Mouse (Mus musculus) urinary bladder, postnatal 10 days (tissue): Measurements from ENCODE around the gene Lmbrd1.
"Not testable (repeated sequence)": the region's sequence is repeated elsewhere in the genome, so short reads cannot be mapped to it uniquely, and the experiment has no call there.

Source experiments
- DNase-seq: peaks from one replicate; pipeline ENCODE4 v3.0.0; 2022; ENCODE audit warnings: low spot score

Gene Lmbrd1

GRCm38 (mm10) chr1:24678205-24678917, at the start of gene Lmbrd1:
TSS of gene Lmbrd1 (plus strand) at chr1:24678630.
- peak; percentile 71 for DNase-seq

GRCm38 (mm10) chr1:24633553-24634132, 44.8 kb upstream of the Lmbrd1 start:
- DNase-seq: no peak

- DNase-seq: no peak
Measured at GRCm38 (mm10) chr1:24650100-24650499, 28.3 kb upstream of the Lmbrd1 start.

- DNase-seq: no peak
Measured at GRCm38 (mm10) chr1:24659914-24660313, 18.5 kb upstream of the Lmbrd1 start.

DNA sequence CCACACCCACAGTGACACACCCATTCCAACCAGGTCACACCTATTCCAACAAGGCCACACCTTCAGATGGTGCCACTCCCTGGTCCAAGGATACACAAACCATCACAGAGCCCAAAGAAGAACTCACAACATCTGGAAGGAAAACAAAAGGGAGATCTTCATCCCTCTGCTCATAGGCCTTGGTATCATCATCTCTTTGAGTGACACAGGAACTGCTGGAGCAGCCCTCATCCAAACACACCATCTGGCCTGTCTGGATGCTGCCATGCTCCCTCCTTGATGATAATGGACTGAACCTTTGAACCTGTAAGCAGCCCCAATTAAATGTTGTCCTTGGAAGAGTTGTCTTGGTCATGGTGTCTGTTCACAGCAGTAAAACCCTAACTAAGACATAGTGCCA, 17.8 kb upstream of the Lmbrd1 start:
- not testable (repeated sequence) for DNase-seq

DNA sequence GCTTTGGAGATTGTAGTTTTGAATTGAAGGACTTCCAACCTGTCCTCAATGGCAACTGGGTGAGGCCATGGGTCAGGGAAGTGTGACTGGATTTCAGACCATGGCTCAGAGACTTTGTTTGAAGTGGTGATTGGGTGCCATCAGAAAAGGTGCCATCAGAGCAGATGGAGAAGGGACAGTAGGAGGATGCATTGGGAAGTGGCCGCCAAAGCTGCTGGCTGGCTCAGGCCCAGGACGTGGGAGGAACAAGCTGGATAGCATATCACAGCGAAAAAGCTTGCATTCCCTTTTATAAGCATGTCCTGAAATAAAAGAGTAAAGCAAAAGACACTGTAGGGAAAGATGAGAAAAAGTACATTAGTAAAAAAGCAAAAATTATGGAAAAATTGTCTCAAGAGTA, 16.9 kb upstream of the Lmbrd1 start:
- no peak for DNase-seq

DNA sequence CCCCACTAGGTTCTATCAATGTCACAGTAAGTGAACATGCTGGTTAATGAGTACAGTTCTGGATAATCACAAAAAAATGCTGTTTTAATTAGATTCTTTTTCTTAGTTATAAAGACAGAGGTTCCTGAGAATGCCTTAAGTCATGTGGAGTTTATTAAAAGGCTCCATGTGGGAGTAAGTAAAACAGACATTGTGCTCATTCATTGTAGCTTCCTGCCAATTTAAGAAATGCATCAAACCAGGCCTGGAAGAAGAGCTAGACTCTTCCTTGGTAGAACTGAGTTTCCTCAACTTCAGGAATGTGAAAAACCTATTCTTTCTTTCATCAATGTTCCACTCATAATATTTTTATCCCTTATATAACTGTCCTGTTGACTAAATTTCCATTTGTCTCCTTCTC, 14.3 kb upstream of the Lmbrd1 start:
- no peak for DNase-seq

DNA sequence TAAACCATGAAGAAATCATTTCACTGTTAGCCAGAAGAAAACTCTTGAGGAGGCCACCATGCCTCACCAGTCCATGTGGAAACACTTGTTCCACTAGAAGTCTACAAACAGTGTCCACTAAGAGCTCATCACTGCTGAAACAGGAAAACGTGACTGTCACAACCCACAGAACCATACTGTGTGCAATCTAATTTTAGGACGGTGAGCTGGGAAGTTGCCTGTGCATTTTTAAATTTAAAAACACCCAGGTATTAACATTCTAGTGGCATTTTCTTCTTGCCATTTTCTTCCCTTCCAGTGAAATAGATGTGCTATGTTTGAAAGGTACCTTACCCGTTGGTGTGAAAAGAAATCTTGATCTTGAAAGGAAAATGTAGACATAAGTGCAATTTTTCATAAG, 5.2 kb upstream of the Lmbrd1 start:
- no peak for DNase-seq

DNA sequence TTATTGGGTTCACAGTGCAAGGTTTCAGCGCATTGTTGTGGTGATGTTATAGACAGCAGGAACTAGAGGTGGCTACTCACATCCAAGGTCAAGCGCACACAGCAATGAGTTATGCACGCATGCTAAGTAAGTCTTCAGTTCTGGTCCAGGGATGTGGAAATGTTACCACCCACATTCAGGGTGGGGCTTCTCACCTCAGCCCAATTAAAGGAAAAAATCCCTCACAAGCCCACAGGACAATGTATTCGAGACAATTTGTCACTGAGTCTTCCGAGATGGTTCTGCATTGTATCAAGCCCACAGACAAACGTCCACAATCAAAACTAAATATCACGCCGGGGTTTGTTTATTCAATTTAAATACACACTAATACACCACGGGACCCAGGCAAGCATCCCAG, 724 bp upstream of the Lmbrd1 start:
- DNase-seq: no peak

GRCm38 (mm10) chr1:24679071-24679470, 641 bp downstream of the Lmbrd1 start:
- no peak for DNase-seq

DNA sequence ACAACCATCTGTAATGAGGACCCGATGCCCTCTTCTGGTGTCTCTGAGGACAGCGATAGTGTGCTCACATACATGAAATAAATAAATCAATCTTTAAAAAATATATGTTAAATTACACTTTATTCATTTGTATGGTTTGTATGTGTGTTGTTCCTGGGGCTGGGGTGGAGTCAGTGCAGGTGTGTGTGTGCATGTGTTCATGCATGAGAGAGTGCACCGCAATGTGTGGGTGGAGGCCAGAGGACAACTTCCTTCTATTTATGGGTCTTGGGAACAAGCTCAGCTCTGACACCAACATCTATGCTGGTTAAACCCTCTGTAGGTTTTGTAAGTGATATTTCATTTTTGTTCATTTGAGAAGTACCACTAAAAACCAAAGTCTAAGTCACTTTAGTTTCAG, 2.6 kb downstream of the Lmbrd1 start:
- DNase-seq: no peak

DNA sequence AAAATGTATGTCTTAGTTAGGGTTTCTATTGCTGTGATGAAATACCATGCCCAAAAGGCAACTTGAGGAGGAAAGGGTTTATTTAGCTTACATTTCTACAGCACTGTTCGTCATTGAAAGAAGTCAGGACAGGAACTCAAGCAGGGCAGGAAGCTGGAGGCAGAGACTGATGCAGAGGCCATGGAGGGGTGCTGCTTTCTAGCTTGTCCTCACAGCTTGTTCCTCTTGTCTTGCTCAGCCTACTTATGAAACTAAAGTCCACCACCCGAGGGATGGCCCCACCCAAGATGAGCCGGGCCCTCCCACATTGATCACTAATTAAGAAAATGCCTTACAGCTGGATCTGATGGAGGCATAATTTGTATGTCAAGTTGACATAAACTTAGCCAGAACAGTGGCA, 3.5 kb downstream of the Lmbrd1 start:
- DNase-seq: no peak

DNA sequence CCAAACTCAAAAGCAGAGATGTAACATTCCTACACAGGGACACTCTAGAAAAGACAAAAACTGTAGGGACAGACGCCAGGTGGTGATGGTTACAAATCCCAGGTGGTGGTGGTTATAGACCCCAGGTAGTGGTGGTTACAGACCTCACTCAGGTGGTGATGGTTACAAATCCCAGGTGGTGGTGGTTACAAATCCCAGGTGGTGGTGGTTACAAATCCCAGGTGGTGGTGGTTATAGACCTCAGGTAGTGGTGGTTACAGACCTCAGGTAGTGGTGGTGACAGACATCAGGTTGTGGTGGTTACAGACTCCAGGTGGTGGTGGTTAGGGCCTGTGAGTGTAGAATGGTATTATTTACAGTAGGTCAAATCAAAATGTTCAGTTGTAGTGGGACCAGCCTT, 5.5 kb downstream of the Lmbrd1 start:
- DNase-seq: no peak

DNA sequence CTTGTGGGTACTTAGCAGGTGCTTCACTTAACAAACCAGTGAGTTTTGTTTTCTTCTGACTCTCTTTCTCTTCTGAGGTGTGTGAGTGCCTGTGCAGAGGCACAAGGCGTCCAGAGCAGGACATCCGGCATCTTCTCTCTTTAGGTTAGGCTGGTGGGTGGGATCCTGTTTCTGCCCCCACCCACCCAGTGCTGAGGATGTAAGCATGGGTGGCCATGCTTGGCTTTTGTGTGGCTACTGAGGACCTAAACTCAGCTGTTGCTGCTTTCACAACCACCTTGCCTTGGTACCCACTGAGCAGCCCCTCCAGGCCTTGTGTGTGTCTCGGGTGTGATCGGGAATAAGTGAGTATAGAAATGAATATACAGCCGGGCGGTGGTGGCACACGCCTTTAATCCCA, 7.2 kb downstream of the Lmbrd1 start:
- no peak for DNase-seq

DNA sequence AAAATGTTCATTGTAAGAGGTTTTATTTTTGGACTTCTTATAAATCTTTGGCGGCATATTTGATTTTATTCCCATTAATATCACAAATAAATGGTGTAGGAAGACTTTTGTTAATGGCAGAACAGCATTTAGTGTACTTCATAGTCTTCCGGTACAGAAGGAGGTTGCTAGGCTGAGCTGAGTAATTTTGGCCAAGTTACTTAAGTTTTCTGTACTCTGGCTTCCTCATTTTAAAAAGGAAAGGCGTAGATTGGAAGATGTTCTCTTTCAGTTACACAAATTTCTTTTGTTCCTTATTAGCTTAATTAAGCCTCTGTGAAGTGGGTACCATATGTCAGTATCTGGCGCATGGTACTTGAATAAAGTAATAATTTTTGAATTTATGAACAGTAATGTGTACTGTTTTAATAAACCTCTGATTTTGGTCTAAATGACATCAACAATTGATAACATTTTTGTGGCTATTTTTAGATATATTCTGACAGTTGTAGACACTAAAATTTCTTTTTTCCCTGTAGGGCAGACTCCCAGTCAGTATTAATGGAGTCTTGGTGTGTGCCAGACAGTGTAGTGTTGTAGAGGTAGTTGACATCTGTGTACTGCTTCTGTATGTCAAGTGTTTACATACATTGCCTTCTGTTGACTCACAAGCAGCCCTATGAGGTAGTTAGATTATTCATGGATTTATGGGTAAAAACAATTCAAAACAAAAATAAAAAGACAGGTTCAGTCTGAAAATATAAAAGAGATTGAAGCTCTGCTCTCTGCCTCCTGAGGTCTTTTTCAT, 8.0 kb downstream of the Lmbrd1 start:
- no peak for DNase-seq

DNA sequence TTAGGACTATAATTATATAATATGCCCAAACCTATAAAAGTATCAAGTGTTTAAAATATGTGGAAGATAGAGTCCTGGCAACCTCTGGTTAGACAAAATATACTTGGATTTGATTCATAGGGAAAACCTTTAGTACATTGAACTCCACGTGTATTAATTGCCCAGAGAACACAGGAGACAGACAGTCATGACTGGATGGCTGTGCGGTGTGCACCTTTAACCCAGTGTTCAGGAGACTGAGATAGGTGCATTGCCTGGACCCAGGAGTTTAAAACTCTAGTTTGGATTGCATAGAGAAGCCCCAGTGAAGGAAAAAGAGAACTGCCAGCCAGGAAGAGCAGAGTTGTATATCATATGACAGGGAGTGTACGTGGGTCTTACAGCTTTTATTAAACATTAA, 19.2 kb downstream of the Lmbrd1 start:
- no peak for DNase-seq

GRCm38 (mm10) chr1:24698146-24698880, 19.9 kb downstream of the Lmbrd1 start:
- DNase-seq: no peak

GRCm38 (mm10) chr1:24699320-24699719, 20.9 kb downstream of the Lmbrd1 start:
- no peak for DNase-seq

- DNase-seq: no peak
Measured at GRCm38 (mm10) chr1:24700241-24700640, 21.8 kb downstream of the Lmbrd1 start.

DNA sequence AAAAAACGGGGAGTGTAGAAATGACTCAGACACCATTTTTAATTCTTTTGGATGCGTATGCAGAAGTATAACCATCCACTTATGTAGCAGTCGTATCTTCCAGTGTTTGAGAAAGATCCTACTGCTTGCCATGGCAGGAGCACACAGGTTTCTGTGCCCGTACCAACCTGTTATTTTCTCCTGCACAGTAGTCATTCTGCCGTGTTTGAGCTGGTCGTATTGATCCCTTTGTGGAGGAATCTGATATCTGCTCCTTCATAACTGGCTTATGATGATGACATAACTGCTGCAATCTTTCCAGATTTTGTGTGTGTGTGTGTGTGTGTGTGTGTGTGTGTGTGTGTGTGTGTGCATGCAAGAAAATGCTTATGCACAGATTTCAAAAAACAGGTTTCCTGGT, 25.4 kb downstream of the Lmbrd1 start:
- no peak for DNase-seq

DNA sequence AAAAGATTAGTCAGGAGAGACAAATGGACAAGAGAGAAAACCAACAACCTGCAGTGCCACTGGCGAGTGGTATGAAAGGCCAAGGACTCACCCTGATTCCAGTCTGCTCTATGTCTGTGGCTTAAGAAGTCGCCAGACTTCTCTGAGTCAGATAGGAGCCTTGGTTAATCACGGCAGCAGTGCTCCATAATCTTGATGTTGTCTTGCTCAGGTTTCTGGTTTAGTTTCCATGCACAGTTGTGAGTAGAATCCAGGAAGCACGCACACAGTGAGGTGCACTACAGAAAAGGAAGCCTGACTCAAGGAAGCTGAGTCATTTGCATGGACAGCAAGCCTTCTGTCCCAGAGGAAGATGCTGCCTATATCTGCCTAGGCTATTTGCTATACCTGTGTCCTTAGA, 37.9 kb downstream of the Lmbrd1 start:
- no peak for DNase-seq

DNA sequence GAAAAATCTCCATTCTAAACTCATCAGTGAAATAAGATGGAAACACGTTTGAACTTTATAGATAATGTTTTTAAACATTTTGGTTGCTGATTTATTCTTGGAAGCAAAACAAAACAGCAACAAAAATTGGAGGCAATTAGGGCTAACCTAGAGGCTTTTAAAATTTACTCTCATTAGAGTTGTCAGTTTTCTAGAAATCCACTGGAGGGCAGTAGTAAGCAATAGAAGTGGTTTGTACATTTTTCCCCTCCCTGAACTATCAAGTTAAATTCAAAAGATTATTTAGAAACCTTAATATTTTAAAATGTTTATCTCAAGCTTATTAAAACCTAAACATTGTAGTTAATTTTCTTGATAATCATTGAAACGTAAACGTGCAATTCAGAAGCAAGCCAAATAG, 41.2 kb downstream of the Lmbrd1 start:
- no peak for DNase-seq

DNA sequence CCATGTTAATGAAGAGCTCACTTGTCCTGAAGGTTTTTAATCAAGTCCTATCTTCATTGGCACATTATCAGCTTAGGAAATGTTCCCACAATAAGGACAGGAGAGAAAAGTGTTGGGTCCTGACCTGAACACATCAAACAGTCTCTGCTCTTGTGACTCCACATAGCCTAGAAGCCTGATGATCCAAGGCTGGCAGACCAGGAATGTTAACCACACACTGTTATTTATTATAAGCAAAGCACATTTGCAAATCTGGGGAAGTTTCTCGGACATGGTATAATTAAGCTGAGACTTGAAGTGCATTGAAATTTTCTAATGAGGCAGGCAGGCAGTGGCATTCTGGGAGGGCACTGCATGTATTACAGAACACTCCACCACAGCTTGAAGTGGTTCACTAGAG, 41.8 kb downstream of the Lmbrd1 start:
- DNase-seq: no peak
